Mouse (Mus musculus) kidney, adult 2 months (tissue): ENCODE measurements around the gene Kif1b.

Experiments used
- CTCF ChIP-seq: fragments of 200-500 bp; conservative IDR thresholded peaks from 2 replicates; pipeline ENCODE4 v1.5.1; 2011; ENCODE audit warnings: low read depth, mild to moderate bottlenecking, control low read depth, low read length, moderate library complexity, mixed read lengths; ENCODE audit not compliant: insufficient read depth, insufficient read length
- POLR2A ChIP-seq: fragments of 200-500 bp; IDR thresholded peaks from one replicate; pipeline ENCODE4 v1.6.1; 2011; ENCODE audit warnings: low read depth, low read length, control low read depth

GRCm38 (mm10) chr4:149176645-149177044 lies 130.8 kb downstream of the Kif1b start:
- TF ChIP-seq POLR2A = no peak
- TF ChIP-seq CTCF = no peak
